Mouse (Mus musculus) E14TG2a.4 (cell line): ENCODE measurements at regions not wholly inside any gene's neighbourhood (a gene's known extent, or its start where the extent isn't known, plus 50 kb on each side); places are given as distances from the start of the nearest gene placed in this dataset.

ENCODE experiments used
- H3K27me3 ChIP-seq: 2 replicates; pipeline ENCODE4 v1.6.1; 2014; ENCODE audit warnings: low read length, control low read depth; ENCODE audit not compliant: insufficient read depth
- H3K36me3 ChIP-seq: 2 replicates; pipeline ENCODE4 v1.6.1; 2014; ENCODE audit warnings: low read length, control low read depth; ENCODE audit not compliant: insufficient read depth
- H3K4me1 ChIP-seq: replicated peaks from 2 replicates; pipeline ENCODE4 v1.6.1; 2014; ENCODE audit warnings: low read depth, low read length, control low read depth
- H3K4me3 ChIP-seq: replicated peaks from 2 replicates; pipeline ENCODE4 v1.5.1; 2014; ENCODE audit warnings: mild to moderate bottlenecking, low read length
- H3K9me3 ChIP-seq: 2 replicates; pipeline ENCODE4 v1.6.1; 2014; ENCODE audit warnings: low read length, control low read depth
- CTCF ChIP-seq: conservative IDR thresholded peaks from 2 replicates; pipeline ENCODE4 v1.5.1; 2014; ENCODE audit warnings: low read length
- NANOG ChIP-seq: IDR thresholded peaks from 2 replicates; pipeline ENCODE4 v1.6.1; 2014; ENCODE audit warnings: borderline replicate concordance, low read length, mixed read lengths
- POU5F1 ChIP-seq: IDR thresholded peaks from 2 replicates; pipeline ENCODE4 v1.6.1; 2014; ENCODE audit warnings: low read length, borderline replicate concordance

DNA sequence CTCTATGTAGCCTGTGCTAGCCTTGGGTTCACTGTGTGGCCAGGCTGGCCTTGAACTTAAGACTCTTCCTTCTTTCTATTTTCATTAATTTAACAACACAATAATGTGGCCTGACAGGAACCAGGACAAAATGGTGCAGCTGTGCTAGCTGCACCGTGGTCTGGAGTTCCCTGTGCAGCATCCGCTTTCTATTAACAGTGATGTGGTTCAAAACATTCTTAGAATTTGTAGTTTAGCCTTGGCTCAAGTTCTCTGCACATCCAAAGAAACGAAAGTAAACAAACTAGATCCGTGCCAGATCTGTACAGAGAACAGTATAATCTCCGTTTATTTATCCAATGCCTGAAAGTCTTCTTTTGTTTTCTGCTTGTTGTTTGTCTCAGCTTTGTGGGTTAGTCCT lies 88.5 kb downstream of the Irx1 start:
- no peaks in the 10 kb centered on the region for H3K27me3 ChIP-seq
- H3K4me1 ChIP-seq = no peaks in the 10 kb centered on the region
- no peak for TF ChIP-seq POU5F1
- no peak for TF ChIP-seq CTCF
- no peak for TF ChIP-seq NANOG
- peaks cover 19% of the 10 kb centered on the region; the same call in 1 of the 2 replicates for H3K9me3 ChIP-seq
- H3K36me3 ChIP-seq = no peaks in the 10 kb centered on the region
- H3K4me3 ChIP-seq = no peak overlapping the region

DNA sequence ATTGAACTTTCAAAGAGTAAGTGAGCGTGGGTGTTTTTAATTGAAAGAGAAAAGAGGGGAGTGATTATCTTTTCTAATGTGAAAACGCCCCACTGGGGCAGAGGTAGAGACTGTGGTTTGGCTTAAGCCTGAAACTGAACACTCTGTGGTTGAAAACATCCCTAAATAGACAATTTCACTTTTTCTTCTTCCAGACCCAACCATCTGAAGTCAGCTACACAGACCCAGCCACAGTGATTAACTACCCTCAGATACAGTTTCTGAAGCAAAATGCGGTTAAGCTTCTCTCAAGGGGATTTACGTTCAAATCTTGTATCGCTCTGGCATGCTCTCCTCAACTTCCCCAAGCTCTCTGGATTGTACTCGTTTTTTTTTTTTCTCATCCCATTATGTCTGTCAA lies 94.8 kb downstream of the Irx1 start:
- TF ChIP-seq NANOG (no peak), POU5F1 (no peak), CTCF (no peak)
- H3K36me3 ChIP-seq = no peaks in the 10 kb centered on the region

DNA sequence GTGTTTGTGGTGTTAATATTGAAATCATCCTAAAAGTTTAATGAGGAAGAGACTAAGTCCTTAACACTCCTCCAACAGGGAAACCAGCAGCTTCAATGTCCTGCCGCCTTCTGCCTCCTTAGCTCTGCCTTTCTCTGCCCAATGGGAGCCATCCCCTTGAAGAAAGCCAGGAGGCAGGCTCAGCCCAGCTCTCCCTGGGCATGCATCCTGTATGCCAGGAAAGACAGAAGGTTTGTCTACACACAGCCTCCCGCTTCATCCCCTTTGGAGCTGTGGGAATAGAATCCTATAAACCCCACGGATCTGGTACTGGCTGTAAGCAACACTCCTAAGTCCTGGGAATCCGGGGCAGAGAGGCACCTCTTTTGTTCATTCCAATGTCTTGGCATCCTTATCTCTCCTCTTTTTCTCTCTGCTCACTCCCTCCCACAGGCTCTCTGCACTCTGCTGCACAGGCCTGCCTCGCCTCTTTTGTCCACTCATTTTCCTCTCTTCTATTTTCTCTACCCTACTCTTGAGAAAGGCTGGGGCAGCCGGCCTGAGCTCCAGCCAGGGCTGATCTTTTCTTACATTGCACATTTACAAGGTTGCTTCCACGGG lies 110.0 kb downstream of the Irx1 start:
- Histone ChIP-seq H3K36me3 (no peaks in the 10 kb centered on the region), H3K4me1 (no peaks in the 10 kb centered on the region), H3K27me3 (peaks cover 2% of the 10 kb centered on the region; the same call in 1 of the 2 replicates), H3K9me3 (no peaks in the 10 kb centered on the region), H3K4me3 (no peak overlapping the region)
- TF ChIP-seq NANOG = no peak
- TF ChIP-seq POU5F1 = no peak
- no peak for TF ChIP-seq CTCF

More for the DNA sequence above, 94.8 kb downstream of the Irx1 start:
- Histone ChIP-seq H3K27me3 (no peaks in the 10 kb centered on the region), H3K4me3 (no peak overlapping the region), H3K4me1 (no peaks in the 10 kb centered on the region), H3K9me3 (no peaks in the 10 kb centered on the region)

DNA sequence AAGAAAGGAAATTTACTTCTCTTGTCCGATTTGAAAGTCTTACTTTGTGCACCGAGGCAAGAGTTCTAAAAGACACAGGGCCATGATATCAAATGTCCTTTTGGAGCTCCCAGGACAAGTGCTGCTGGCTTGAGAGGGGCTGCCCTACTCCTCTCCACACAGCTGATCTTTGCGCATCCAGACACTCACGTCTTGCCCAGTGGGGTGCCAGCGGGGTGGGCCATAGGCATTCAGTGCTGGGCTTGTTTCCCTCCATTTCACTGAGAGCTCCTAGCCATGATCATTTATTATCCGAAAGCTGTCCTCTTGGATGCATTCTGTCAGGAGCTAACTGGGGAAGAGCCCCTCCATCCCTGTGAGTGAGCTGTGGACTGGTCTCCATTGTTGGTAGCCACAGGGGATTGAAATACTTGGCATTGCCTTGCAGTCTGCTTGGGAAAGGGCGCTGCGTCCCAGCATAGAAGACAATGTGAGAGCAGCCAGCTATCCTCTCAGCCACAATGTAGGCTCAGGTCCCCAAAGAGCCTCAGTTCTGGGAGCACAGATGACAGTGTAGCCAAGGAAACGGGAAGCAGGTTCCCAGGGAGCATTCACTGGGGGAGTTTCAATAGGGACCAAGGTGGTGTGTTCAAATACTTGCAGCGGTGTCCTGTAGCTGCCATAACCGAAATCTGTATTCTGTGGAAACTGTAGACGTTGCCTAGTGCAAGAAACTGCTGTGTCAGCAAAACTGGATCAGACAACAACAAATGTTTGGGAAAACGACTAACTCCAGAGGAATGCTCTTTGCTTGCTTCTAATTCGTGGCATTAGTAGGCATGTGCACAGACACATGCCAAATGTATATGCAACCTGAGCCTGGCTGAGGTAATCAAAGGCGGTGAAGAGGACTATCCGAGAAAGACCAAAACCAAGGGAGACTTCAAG lies 159.2 kb downstream of the Irx1 start:
- H3K4me1 ChIP-seq = no peaks in the 10 kb centered on the region
- H3K9me3 ChIP-seq = no peaks in the 10 kb centered on the region
- no peaks in the 10 kb centered on the region for H3K27me3 ChIP-seq
- no peak for TF ChIP-seq NANOG
- no peak for TF ChIP-seq POU5F1
- TF ChIP-seq CTCF = no peak
- no peaks in the 10 kb centered on the region for H3K36me3 ChIP-seq
- H3K4me3 ChIP-seq = no peak overlapping the region

DNA sequence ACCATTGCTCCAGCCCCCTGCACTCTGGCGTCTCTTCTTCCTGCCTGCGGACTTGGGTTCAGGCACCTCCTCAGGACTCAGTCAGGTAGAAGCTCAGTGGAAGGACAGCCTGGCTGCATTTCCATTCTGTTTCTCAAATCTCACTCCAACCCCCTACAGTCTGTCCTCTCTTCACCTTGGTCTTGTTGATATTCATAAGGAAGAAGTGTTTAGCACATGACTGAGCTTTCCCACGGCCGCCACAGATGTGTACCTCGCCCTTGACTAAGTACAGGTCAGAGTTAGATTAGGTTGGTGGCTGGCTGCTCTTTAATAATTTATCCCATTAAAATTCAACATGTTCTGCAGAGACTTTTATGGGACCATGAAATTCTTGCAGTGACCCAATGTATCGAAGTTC lies 165.2 kb downstream of the Irx1 start:
- Histone ChIP-seq H3K4me1 (no peaks in the 10 kb centered on the region), H3K36me3 (no peaks in the 10 kb centered on the region), H3K27me3 (no peaks in the 10 kb centered on the region), H3K4me3 (no peak overlapping the region), H3K9me3 (no peaks in the 10 kb centered on the region)
- TF ChIP-seq NANOG (no peak), POU5F1 (no peak), CTCF (no peak)

DNA sequence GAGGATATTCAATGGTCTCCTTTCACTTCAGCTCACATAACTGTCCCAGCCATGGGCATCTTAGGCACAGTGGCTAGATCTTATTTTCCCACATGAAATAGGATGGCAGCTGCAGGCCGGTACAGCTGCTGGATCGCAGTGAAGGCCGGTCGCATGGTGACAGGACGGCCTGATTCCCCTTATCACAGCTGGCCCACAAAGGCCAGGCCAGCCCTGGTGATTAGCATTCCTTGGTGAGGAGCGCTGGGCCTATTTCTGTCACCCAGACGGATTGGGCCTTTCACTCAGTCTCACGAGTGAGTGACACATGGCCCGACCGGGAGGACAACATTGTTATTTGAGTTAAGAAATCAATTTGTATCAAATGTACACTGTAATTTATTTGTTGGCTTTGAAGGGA lies 178.8 kb downstream of the Irx1 start:
- no peak overlapping the region for H3K4me3 ChIP-seq

DNA sequence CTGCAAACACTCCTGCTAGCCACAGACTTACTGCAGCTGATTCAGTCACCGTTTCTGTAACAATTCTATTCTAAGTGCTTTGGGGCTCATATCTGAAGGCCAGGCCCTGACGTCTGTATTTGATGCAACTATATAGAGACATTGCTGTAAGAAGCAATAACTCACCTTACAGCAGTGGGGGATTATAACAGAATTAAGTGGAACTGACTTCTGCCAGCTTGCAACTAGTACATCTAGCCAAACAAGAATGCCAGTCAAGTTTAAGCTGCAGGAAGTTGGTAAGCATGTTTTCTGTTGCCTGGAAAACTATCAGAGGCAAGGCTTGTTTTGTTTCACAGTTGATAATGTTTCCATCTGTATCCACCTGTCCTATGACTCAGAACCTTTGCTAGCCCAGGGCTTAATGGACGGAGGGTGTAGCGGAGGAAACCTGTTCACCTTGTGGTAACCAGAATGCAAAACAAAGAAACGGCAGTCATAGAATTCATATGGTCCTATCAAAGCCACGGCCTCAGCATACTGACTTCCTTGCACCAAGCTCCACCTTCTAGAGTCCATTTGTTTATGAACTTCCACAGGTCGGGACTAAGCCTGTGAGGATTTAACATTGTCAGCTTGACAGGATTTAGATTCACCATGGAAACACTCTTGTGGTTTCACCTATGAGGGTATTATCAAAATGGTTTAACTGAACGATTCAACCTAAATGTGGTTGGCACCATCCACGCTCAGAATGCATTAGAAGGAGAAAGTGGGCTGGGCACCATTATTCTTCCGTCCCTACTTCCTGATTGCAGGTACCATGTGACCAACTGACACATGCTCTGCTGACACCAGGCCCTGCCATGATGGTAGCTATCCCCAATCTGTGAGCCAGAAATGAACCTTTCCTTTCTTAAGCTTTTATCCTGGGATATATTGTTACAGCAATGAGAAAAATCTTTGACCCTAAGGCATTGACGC lies 216.2 kb downstream of the Irx1 start:
- H3K27me3 ChIP-seq = no peaks in the 10 kb centered on the region
- peaks cover 2% of the 10 kb centered on the region for H3K4me1 ChIP-seq
- H3K36me3 ChIP-seq = no peaks in the 10 kb centered on the region
- no peaks in the 10 kb centered on the region for H3K9me3 ChIP-seq
- TF ChIP-seq POU5F1 = no peak
- TF ChIP-seq CTCF = no peak
- TF ChIP-seq NANOG = no peak
- no peak overlapping the region for H3K4me3 ChIP-seq

More for the DNA sequence above, 178.8 kb downstream of the Irx1 start:
- Histone ChIP-seq H3K27me3 (no peaks in the 10 kb centered on the region), H3K36me3 (no peaks in the 10 kb centered on the region), H3K9me3 (peaks cover 11% of the 10 kb centered on the region), H3K4me1 (no peaks in the 10 kb centered on the region)
- TF ChIP-seq NANOG = no peak
- no peak for TF ChIP-seq CTCF
- TF ChIP-seq POU5F1 = no peak

DNA sequence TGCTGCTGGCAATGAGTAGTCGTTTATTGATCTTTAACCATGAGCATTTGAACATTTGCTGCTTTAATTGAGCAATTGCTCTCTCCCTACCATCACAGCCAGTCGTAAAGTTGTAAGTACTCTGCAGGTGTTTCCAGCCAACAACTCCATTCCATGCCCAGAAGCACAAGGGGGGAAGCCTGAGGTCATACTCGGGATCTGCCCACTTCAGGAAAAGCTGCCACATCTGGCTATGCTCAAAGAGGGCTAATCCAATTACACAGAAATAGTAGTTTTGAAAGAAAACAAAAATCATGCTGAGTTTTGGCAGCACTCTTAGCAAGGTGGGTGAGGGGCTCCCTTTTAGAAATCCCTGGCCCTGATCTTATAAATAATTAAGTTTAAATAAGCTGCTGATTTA lies 217.0 kb downstream of the Irx1 start:
- Histone ChIP-seq H3K4me3 (no peak overlapping the region), H3K36me3 (no peaks in the 10 kb centered on the region), H3K27me3 (no peaks in the 10 kb centered on the region), H3K4me1 (peaks cover 2% of the 10 kb centered on the region), H3K9me3 (no peaks in the 10 kb centered on the region)
- TF ChIP-seq POU5F1 (no peak), CTCF (no peak), NANOG (no peak)
